Comparison of ENCODE assay signal across 14 mouse cellular contexts in the genomic region with DNA sequence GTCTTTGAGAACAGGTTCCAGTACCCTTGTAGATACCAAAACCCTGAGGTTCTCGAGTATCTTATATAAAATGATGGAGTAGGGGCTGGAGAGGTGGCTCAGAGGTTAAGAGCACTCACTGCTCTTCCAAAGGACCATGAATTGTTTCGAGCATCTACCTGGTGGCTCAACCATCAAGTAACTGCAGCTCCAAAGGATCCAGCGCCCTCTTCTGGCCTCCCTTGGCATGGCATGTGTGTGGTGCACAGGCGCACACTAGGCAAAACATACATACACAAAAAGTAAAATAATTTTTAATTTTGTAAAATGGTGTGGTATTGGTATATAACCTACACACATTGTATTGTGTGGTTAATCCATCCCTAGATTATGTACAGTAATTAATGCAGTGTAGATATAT. TPM values are rescaled to one million over a fixed set of nuclear protein-coding genes. Genes with fewer than 3 reads are reported as not detected.
DNase-seq lines count a peak whose midpoint lies in the region; ATAC-seq and TF ChIP-seq lines count a peak whose summit lies in the region.
"Had no signal": no experiment of that assay in that cellular context is flagged by ENCODE, and none has a peak within 500 bp of the region (broad histone marks: within the 10 kb centered on the region; RNA-seq: fewer than 3 reads in every experiment).

No protein-coding gene starts in this region.

- no peak for DNase-seq in forebrain, postnatal 0 days
- DNase-seq in liver, adult 2 months (ENCODE audit: extremely low read depth, low read depth, low spot score): no peak
- DNase-seq in R1 (ENCODE audit: low read depth, low spot score): peak; percentile 67
- peak; percentile 10 for DNase-seq in naive thymus-derived CD4-positive, alpha-beta T cell, adult 2 months (ENCODE audit: low read depth)
- no peak for DNase-seq in yolk sac, embryonic 10.5 days (ENCODE audit: low spot score)
- DNase-seq: cerebellum, adult 11 months; right cerebral cortex, postnatal 25 days had no signal

- WGBS in forebrain, postnatal 0 days: 80% methylated on average over 4 of the region's 4 CpGs
- 77% methylated on average over 4 of the region's 4 CpGs for WGBS in forebrain, embryonic 13.5 days
- 89% methylated on average over 4 of the region's 4 CpGs for WGBS in liver, adult 2 months
- 60% methylated on average over 4 of the region's 4 CpGs for WGBS in liver, embryonic 12.5 days (ENCODE audit: insufficient replicate concordance)
- 79% methylated on average over 4 of the region's 4 CpGs for WGBS in forebrain, embryonic 16.5 days

- H3K9me3 ChIP-seq in forebrain, postnatal 0 days (ENCODE audit: low read length): no peaks in the 10 kb centered on the region
- H3K9me3 ChIP-seq in forebrain, embryonic 13.5 days (replicated peaks): no peaks in the 10 kb centered on the region
- H3K9me3 ChIP-seq in liver, embryonic 12.5 days (replicated peaks): no peaks in the 10 kb centered on the region
- H3K9me3 ChIP-seq in forebrain, embryonic 16.5 days (ENCODE audit: control insufficient read depth, low read length): no peaks in the 10 kb centered on the region
- H3K9me3 ChIP-seq: heart, embryonic 12.5 days; limb, embryonic 15.5 days; midbrain, embryonic 10.5 days; neural tube, embryonic 13.5 days had no signal

- ATAC-seq in forebrain, postnatal 0 days: no peak
- no peak for ATAC-seq in forebrain, embryonic 13.5 days
- no peak for ATAC-seq in liver, embryonic 12.5 days
- no peak for ATAC-seq in forebrain, embryonic 16.5 days

- H3K9ac ChIP-seq in forebrain, postnatal 0 days: no peak overlapping the region
- no peak overlapping the region for H3K9ac ChIP-seq in forebrain, embryonic 13.5 days
- no peak overlapping the region for H3K9ac ChIP-seq in liver, adult 2 months (ENCODE audit: low read depth, low read length)
- no peak overlapping the region for H3K9ac ChIP-seq in liver, embryonic 12.5 days
- H3K9ac ChIP-seq in forebrain, embryonic 16.5 days (replicated peaks; ENCODE audit: low read depth, low read length): no peak overlapping the region
- H3K9ac ChIP-seq: heart, embryonic 12.5 days; limb, embryonic 15.5 days; neural tube, embryonic 13.5 days had no signal

- peaks cover 2% of the 10 kb centered on the region; the same call in 1 of the 2 replicates for H3K79me2 ChIP-seq in liver, adult 2 months (ENCODE audit: control insufficient read depth, insufficient read depth, low read length)

- TF ChIP-seq CTCF in forebrain, postnatal 0 days (IDR thresholded peaks at IDR 0.05; ENCODE audit: low read depth): peak; percentile 26; the same call in 1 of the 2 replicates
- TF ChIP-seq CTCF in liver, adult 2 months (IDR thresholded peaks at IDR 0.05; ENCODE audit: low read depth, low read length): peak; percentile 77

- no peak overlapping the region for H3K4me3 ChIP-seq in forebrain, postnatal 0 days (ENCODE audit: low read depth, low read length)
- no peak overlapping the region for H3K4me3 ChIP-seq in forebrain, embryonic 13.5 days
- no peak overlapping the region for H3K4me3 ChIP-seq in liver, adult 2 months (ENCODE audit: insufficient read depth, low read depth, low read length)
- H3K4me3 ChIP-seq in liver, embryonic 12.5 days: no peak overlapping the region
- H3K4me3 ChIP-seq in forebrain, embryonic 16.5 days (replicated peaks; ENCODE audit: low read length): no peak overlapping the region
- H3K4me3 ChIP-seq: heart, embryonic 12.5 days; limb, embryonic 15.5 days; midbrain, embryonic 10.5 days; neural tube, embryonic 13.5 days had no signal

- no peaks in the 10 kb centered on the region for H3K27me3 ChIP-seq in forebrain, postnatal 0 days (ENCODE audit: insufficient read depth, low read length)
- H3K27me3 ChIP-seq in forebrain, embryonic 13.5 days: no peaks in the 10 kb centered on the region
- no peaks in the 10 kb centered on the region for H3K27me3 ChIP-seq in liver, adult 2 months (ENCODE audit: control insufficient read depth, insufficient read depth, low read length)
- H3K27me3 ChIP-seq in liver, embryonic 12.5 days (replicated peaks): no peaks in the 10 kb centered on the region
- H3K27me3 ChIP-seq in forebrain, embryonic 16.5 days (replicated peaks; ENCODE audit: control insufficient read depth, insufficient read depth, low read length): no peaks in the 10 kb centered on the region
- H3K27me3 ChIP-seq: heart, embryonic 12.5 days; limb, embryonic 15.5 days; neural tube, embryonic 13.5 days had no signal

- no peak overlapping the region for H3K27ac ChIP-seq in forebrain, postnatal 0 days (ENCODE audit: low read depth, low read length)
- no peak overlapping the region for H3K27ac ChIP-seq in forebrain, embryonic 13.5 days
- H3K27ac ChIP-seq in liver, adult 2 months (replicated peaks; ENCODE audit: insufficient read depth, low read depth, low read length): no peak overlapping the region
- no peak overlapping the region for H3K27ac ChIP-seq in liver, embryonic 12.5 days
- H3K27ac ChIP-seq in forebrain, embryonic 16.5 days (ENCODE audit: low read length): no peak overlapping the region
- H3K27ac ChIP-seq: limb, embryonic 15.5 days; midbrain, embryonic 10.5 days; neural tube, embryonic 13.5 days had no signal

- no peaks in the 10 kb centered on the region for H3K36me3 ChIP-seq in forebrain, postnatal 0 days (ENCODE audit: insufficient read depth)
- no peaks in the 10 kb centered on the region for H3K36me3 ChIP-seq in forebrain, embryonic 13.5 days (ENCODE audit: poor library complexity, severe bottlenecking)
- H3K36me3 ChIP-seq in liver, adult 2 months (ENCODE audit: control insufficient read depth, insufficient read depth, low read length): peaks cover 7% of the 10 kb centered on the region; the same call in 1 of the 2 replicates
- no peaks in the 10 kb centered on the region for H3K36me3 ChIP-seq in liver, embryonic 12.5 days
- H3K36me3 ChIP-seq in forebrain, embryonic 16.5 days (ENCODE audit: control insufficient read depth, insufficient read depth): no peaks in the 10 kb centered on the region
- H3K36me3 ChIP-seq: heart, embryonic 12.5 days; limb, embryonic 15.5 days; midbrain, embryonic 10.5 days; neural tube, embryonic 13.5 days had no signal

- no peak for TF ChIP-seq POLR2A in liver, adult 2 months (IDR thresholded peaks at IDR 0.05; ENCODE audit: extremely low read depth, insufficient read depth, low read length)

- H3K4me1 ChIP-seq in forebrain, postnatal 0 days (ENCODE audit: insufficient read depth): no peaks in the 10 kb centered on the region; the same call in 1 of the 2 replicates
- H3K4me1 ChIP-seq in forebrain, embryonic 13.5 days: peaks cover 10% of the 10 kb centered on the region
- no peaks in the 10 kb centered on the region for H3K4me1 ChIP-seq in liver, adult 2 months (ENCODE audit: control insufficient read depth, insufficient read depth, low read length)
- H3K4me1 ChIP-seq in liver, embryonic 12.5 days: no peaks in the 10 kb centered on the region
- H3K4me1 ChIP-seq in forebrain, embryonic 16.5 days (replicated peaks; ENCODE audit: control insufficient read depth, insufficient read depth, low read length): peaks cover 6% of the 10 kb centered on the region
- H3K4me1 ChIP-seq: heart, embryonic 12.5 days had no signal

- no peak overlapping the region for H3K4me2 ChIP-seq in forebrain, postnatal 0 days (ENCODE audit: low read depth)
- H3K4me2 ChIP-seq in forebrain, embryonic 13.5 days: no peak overlapping the region
- H3K4me2 ChIP-seq in liver, embryonic 12.5 days: no peak overlapping the region
- H3K4me2 ChIP-seq in forebrain, embryonic 16.5 days (ENCODE audit: low read length): no peak overlapping the region
- H3K4me2 ChIP-seq: heart, embryonic 12.5 days; limb, embryonic 15.5 days; neural tube, embryonic 13.5 days had no signal

RNA-seq across cellular contexts. Expression of a gene that starts 43.8 kb away (rescaled TPM):
- 1.3 TPM in 2 replicates for total RNA-seq in forebrain, postnatal 0 days (2014; rRNA removed)
- polyA plus RNA-seq in forebrain, postnatal 0 days (2015; fragmentation: Nextera tagmentation; extraction: Ambion mirVana): 1.1 and 1.2 TPM in 2 replicates
- polyA plus RNA-seq in forebrain, embryonic 13.5 days (2015; fragmentation: Nextera tagmentation; extraction: Ambion mirVana): 0.34 and 0.42 TPM in 2 replicates
- 13.1 and 14.4 TPM in 2 replicates for total RNA-seq in liver, adult 2 months (2014; rRNA removed)
- polyA plus RNA-seq in liver, adult 2 months (2012; rRNA removed): 9.1 and 14.1 TPM in 2 replicates
- 0.50 and 0.60 TPM in 2 replicates for polyA plus RNA-seq in liver, embryonic 12.5 days (2016; fragmentation: Nextera tagmentation; extraction: Ambion mirVana)
- polyA plus RNA-seq in forebrain, embryonic 16.5 days (2015; fragmentation: Nextera tagmentation; extraction: Ambion mirVana): 0.39 and 0.53 TPM in 2 replicates

Comparison
In these comparisons a context has a peak if more than half of its experiments do, and no peak if none do; other contexts are left out.
1. DNase-seq: peak in R1 (single experiment) and naive thymus-derived CD4-positive, alpha-beta T cell, adult 2 months (single experiment); none in forebrain, postnatal 0 days (single experiment), liver, adult 2 months (single experiment) and yolk sac, embryonic 10.5 days (single experiment).